In the genomic region with DNA sequence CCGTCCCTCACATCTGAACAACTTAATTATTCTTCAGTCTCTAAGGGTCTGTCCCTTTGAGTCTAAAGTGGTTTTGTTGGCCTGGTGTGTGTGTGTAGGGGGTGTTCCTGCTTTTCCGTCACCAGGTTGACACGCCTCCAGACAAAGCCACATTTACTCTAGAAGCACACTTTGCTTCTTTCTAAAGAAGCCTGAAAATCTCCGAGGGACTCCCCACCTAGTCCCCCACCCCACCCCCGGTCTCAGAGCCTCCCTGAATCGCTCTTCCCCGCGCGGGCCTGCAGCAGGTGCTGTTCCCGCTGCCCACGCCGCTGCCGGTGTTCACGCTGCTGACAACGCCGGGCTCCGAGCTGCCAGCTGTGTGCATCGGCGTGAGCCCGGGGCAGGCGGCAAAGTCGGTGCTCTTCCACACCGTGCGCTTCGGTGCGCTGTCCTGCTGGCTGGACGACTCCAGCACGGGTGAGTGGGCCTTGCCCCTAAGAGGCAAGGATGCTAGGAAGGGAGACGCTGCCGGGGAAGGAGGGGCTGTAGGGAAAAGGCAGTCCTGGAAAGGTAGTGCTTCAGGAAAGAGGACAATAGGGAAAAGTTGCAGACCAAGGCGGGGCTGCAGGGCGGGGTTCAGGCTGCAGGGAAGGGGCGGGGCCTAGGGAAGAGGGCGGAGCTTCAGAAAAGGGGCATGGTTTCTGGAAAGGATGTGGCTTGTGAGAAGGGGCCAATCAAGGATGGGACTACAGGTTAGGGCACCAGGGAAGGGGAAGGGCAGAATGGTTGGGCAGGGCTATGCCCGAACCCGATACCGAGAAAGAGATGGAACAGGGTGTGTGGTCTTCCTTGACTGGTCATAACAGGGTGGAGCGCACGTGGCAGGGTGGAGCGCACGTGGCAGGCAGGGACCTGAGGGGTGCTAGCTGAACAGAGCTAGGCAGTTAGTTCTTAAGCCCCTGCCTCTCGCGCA, we compare ENCODE assay signal across 8 mouse cellular contexts. TPM values are rescaled to one million over a fixed set of nuclear protein-coding genes. Genes with fewer than 3 reads are reported as not detected.
A peak's percentile ranks its signal among the peaks of the same experiment; 100 is the strongest.
DNase-seq lines count a peak whose midpoint lies in the region; ATAC-seq lines count a peak whose summit lies in the region.

No protein-coding gene starts in this region.

- peak overlapping the region; percentile 68 for H3K9ac ChIP-seq in forebrain, embryonic 13.5 days

- peak overlapping the region; percentile 48 for H3K4me3 ChIP-seq in forebrain, embryonic 13.5 days
- peak overlapping the region; percentile 59 for H3K4me3 ChIP-seq in hindbrain, embryonic 10.5 days

- no peaks in the 10 kb centered on the region for H3K36me3 ChIP-seq in forebrain, embryonic 13.5 days (ENCODE audit: poor library complexity, severe bottlenecking)
- H3K36me3 ChIP-seq in hindbrain, embryonic 10.5 days = no peaks in the 10 kb centered on the region

- H3K4me1 ChIP-seq in forebrain, embryonic 13.5 days = peaks cover 10% of the 10 kb centered on the region; the same call in 1 of the 2 replicates
- H3K4me1 ChIP-seq in hindbrain, embryonic 10.5 days (replicated peaks) = peaks cover 15% of the 10 kb centered on the region

- peaks cover 18% of the 10 kb centered on the region; the same call in 1 of the 2 replicates for H3K27me3 ChIP-seq in forebrain, embryonic 13.5 days
- peaks cover 19% of the 10 kb centered on the region for H3K27me3 ChIP-seq in hindbrain, embryonic 10.5 days (ENCODE audit: insufficient read depth, poor library complexity, severe bottlenecking)

- WGBS in forebrain, embryonic 13.5 days = 7% methylated on average over 43 of the region's 43 CpGs
- 7% methylated on average over 43 of the region's 43 CpGs for WGBS in hindbrain, embryonic 10.5 days

- peak; percentile 86 for ATAC-seq in CD4-positive, CD25-positive, alpha-beta regulatory T cell, adult 4 months
- peak; percentile 72 for ATAC-seq in forebrain, embryonic 13.5 days
- ATAC-seq in megakaryocyte-erythroid progenitor cell, adult 5-6 weeks (replicated peaks; ENCODE audit: low FRiP score, low TSS enrichment, poor library complexity, severe bottlenecking) = peak; percentile 92

- intact Hi-C loops in left cerebral cortex, postnatal 36 days (cut with DNase I) = no loop called here

- 0 out of 2 replicates have a peak overlapping the region, but pooled peaks have one; percentile 14 for H3K27ac ChIP-seq in forebrain, embryonic 13.5 days
- H3K27ac ChIP-seq in hindbrain, embryonic 10.5 days = peak overlapping the region; percentile 87

- peak overlapping the region; percentile 85 for H3K4me2 ChIP-seq in forebrain, embryonic 13.5 days

- peak; percentile 43 for DNase-seq in adrenal gland, postnatal 25 days
- DNase-seq in hindbrain, embryonic 10.5 days (ENCODE audit: low spot score) = peak; percentile 91
- peak; percentile 22 to 33 for DNase-seq in left cerebral cortex, postnatal 36 days (ENCODE audit: low spot score in 2 of 2)
- peak; percentile 59 for DNase-seq in right cerebral cortex, postnatal 4 days
- DNase-seq in layer of hippocampus, adult 11-12 months (ENCODE audit: low spot score) = no peak

- H3K9me3 ChIP-seq in forebrain, embryonic 13.5 days (replicated peaks) = no peaks in the 10 kb centered on the region
- H3K9me3 ChIP-seq in hindbrain, embryonic 10.5 days = no peaks in the 10 kb centered on the region

RNA-seq across cellular contexts. Expression of gene Map4k1, which starts 19.1 kb away (rescaled TPM):
- 100 to 1,000 TPM in 1 of 2 experiments, 10 to 100 TPM in 1; 93.7 to 171 TPM for polyA plus RNA-seq in CD4-positive, CD25-positive, alpha-beta regulatory T cell, adult 4 months (2017; shearing (Covaris generic))
- total RNA-seq in adrenal gland, postnatal 25 days (2021) = 1.1 and 1.4 TPM in 2 replicates
- 4.3 and 4.4 TPM in 2 replicates for polyA plus RNA-seq in forebrain, embryonic 13.5 days (2015; fragmentation: Nextera tagmentation; extraction: Ambion mirVana)
- polyA plus RNA-seq in hindbrain, embryonic 10.5 days (2016; fragmentation: Nextera tagmentation; extraction: Ambion mirVana) = 8.8 and 9.0 TPM in 2 replicates
- total RNA-seq in left cerebral cortex, postnatal 36 days (2021) = 1 to 10 TPM; 1.6 to 1.9 TPM
- 64.1 and 76.8 TPM in 2 replicates for total RNA-seq in megakaryocyte-erythroid progenitor cell, adult 5-6 weeks (2014; fragmentation: Nextera tagmentation)
- 42.6 and 47.9 TPM in 2 replicates for total RNA-seq in megakaryocyte-erythroid progenitor cell, adult 5-6 weeks (2017)

RNA-seq across cellular contexts. Expression of gene Eif3k, which starts 19.3 kb away (rescaled TPM):
- polyA plus RNA-seq in CD4-positive, CD25-positive, alpha-beta regulatory T cell, adult 4 months (2017; shearing (Covaris generic)) = 100 to 1,000 TPM; 656 to 763 TPM
- total RNA-seq in adrenal gland, postnatal 25 days (2021) = 222 and 254 TPM in 2 replicates
- polyA plus RNA-seq in forebrain, embryonic 13.5 days (2015; fragmentation: Nextera tagmentation; extraction: Ambion mirVana) = 351 and 356 TPM in 2 replicates
- 426 and 432 TPM in 2 replicates for polyA plus RNA-seq in hindbrain, embryonic 10.5 days (2016; fragmentation: Nextera tagmentation; extraction: Ambion mirVana)
- total RNA-seq in left cerebral cortex, postnatal 36 days (2021) = 100 to 1,000 TPM; 169 to 194 TPM
- total RNA-seq in megakaryocyte-erythroid progenitor cell, adult 5-6 weeks (2014; fragmentation: Nextera tagmentation) = 499 and 586 TPM in 2 replicates
- total RNA-seq in megakaryocyte-erythroid progenitor cell, adult 5-6 weeks (2017) = 360 and 454 TPM in 2 replicates

RNA-seq across cellular contexts. Expression of gene Actn4, which starts 38.8 kb away (rescaled TPM):
- 100 to 1,000 TPM in 1 of 2 experiments, 10 to 100 TPM in 1; 82.6 to 106 TPM for polyA plus RNA-seq in CD4-positive, CD25-positive, alpha-beta regulatory T cell, adult 4 months (2017; shearing (Covaris generic))
- total RNA-seq in adrenal gland, postnatal 25 days (2021) = 204 and 206 TPM in 2 replicates
- 114 and 136 TPM in 2 replicates for polyA plus RNA-seq in forebrain, embryonic 13.5 days (2015; fragmentation: Nextera tagmentation; extraction: Ambion mirVana)
- 216 and 245 TPM in 2 replicates for polyA plus RNA-seq in hindbrain, embryonic 10.5 days (2016; fragmentation: Nextera tagmentation; extraction: Ambion mirVana)
- 100 to 1,000 TPM; 180 to 203 TPM for total RNA-seq in left cerebral cortex, postnatal 36 days (2021)
- 93.1 and 106 TPM in 2 replicates for total RNA-seq in megakaryocyte-erythroid progenitor cell, adult 5-6 weeks (2014; fragmentation: Nextera tagmentation)
- total RNA-seq in megakaryocyte-erythroid progenitor cell, adult 5-6 weeks (2017) = 41.1 and 51.7 TPM in 2 replicates

Comparison
In these comparisons a context has a peak if more than half of its experiments do, and no peak if none do; other contexts are left out.
1. RNA of gene Map4k1, which starts 19.1 kb away (total RNA-seq): 42.6 to 76.8 TPM in megakaryocyte-erythroid progenitor cell, adult 5-6 weeks; 1.6 to 1.9 TPM in left cerebral cortex, postnatal 36 days and 1.1 to 1.4 TPM in adrenal gland, postnatal 25 days; every median in the first group is over 10 times any median in the second.
2. Peak in every context shown above with its lines, with median percentiles within 50 percentile points of each other: ATAC-seq.